Mouse (Mus musculus) layer of hippocampus, postnatal 14 days (tissue): ENCODE measurements at regions not wholly inside any gene's neighbourhood (a gene's known extent, or its start where the extent isn't known, plus 50 kb on each side); places are given as distances from the start of the nearest gene placed in this dataset.

Experiments
- DNase-seq, 2 experiments: peaks; one replicate each; pipeline ENCODE4 v3.0.0; 2021 to 2022; ENCODE audit warnings: low spot score in 2 of 2, mixed read lengths in 1 of 2

DNA sequence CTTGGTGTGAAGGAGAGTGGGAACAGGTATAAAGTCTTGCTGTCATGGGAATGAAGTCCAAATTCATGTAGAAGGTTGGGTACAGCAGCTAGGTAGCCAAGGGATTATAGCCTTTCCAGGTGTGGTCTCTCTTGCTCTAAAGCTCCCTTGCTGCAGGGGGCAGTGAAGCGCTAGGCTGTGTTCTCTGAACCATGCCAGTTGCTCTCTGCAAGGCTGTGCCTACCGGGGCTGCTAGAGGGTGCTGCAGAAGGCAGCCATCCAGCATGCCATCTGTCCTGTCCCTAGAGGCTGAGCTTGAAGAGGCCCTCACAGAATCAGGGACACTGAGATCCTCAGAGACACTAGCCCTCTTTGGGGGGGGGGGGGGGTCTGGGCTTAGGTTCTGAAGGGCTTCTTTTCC is 50.6 kb upstream of the Shank2 start:
- DNase-seq = peak in 1 of 2 experiments; percentile 19
